Mouse (Mus musculus) liver, embryonic 18 days (tissue): Measurements from ENCODE around the gene Gm21800. TPM values are rescaled to one million over a fixed set of nuclear protein-coding genes. Genes with fewer than 3 reads are reported as not detected.

Experiments used
- polyA plus RNA-seq: library from polyadenylated mRNA; depleted of rRNA; stranded (reverse); fragments of >200 nt; gene quantifications from 2 replicates; pipeline ENCODE4 v1.2.3, GENCODE M21; 2012; rRNA removed

The Gm21800 gene
- not detected in 2 replicates for polyA plus RNA-seq

DNA sequence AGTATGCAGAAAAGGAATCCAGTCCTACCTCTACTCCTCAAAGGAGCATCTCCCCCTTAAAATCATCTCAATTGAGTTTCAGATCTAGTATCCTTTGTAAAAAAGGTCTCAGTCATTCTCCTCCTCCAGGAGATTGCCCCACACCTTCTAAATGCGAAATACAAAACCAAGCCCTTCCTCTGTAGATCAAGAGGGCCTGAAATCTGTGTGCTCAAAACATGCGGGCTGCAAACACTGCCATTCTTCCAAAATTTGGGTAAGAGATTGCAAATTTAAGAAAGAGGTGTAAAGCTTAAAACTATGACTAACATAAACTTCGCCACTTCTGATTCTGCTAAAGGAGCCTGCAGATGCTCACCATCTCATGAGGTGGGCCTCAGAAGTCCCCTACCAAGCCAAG, at the start of gene Gm21800:
TSS of gene Gm21800 (plus strand) at position 301 of the 400 bp plus-strand sequence.

